Mouse (Mus musculus): Measurements from ENCODE around the gene Tmem135. TPM values are rescaled to one million over a fixed set of nuclear protein-coding genes. Genes with fewer than 3 reads are reported as not detected.

Tmem135 gene
- polyA plus RNA-seq, 1 experiment from 2014 or later, result 42.4 TPM

- H3K9me3 ChIP-seq, result no peaks in the 10 kb centered on the region
- H3K4me3 ChIP-seq (replicated peaks), result no peak overlapping the region
- no peak overlapping the region for H3K27ac ChIP-seq
- no peak overlapping the region for H3K9ac ChIP-seq
- H3K27me3 ChIP-seq (replicated peaks), result no peaks in the 10 kb centered on the region
- no peak for ATAC-seq
- H3K4me1 ChIP-seq (replicated peaks), result 0 out of 2 replicates have a peak, but pooled peaks cover 2% of the 10 kb centered on the region
- no peaks in the 10 kb centered on the region for H3K36me3 ChIP-seq
- WGBS, result 73% methylated on average over 2 of the region's 2 CpGs
- no peak overlapping the region for H3K4me2 ChIP-seq (replicated peaks)
Measured at GRCm38 (mm10) chr7:89253317-89253716, 150.7 kb downstream of the Tmem135 start.

GRCm38 (mm10) chr7:89251880-89252453, 152.1 kb downstream of the Tmem135 start:
- 43% methylated on average over 4 of the region's 4 CpGs for WGBS
- Histone ChIP-seq H3K4me3 (replicated peaks) (no peak overlapping the region), H3K36me3 (no peaks in the 10 kb centered on the region), H3K4me2 (replicated peaks) (no peak overlapping the region), H3K4me1 (replicated peaks) (0 out of 2 replicates have a peak, but pooled peaks cover 2% of the 10 kb centered on the region), H3K27me3 (replicated peaks) (no peaks in the 10 kb centered on the region), H3K9ac (no peak overlapping the region), H3K27ac (no peak overlapping the region), H3K9me3 (no peaks in the 10 kb centered on the region)
- no peak for ATAC-seq

- peak; percentile 59; the same call in 1 of the 2 replicates for ATAC-seq
- 20% methylated on average over 7 of the region's 7 CpGs for WGBS
- H3K27ac ChIP-seq, result no peak overlapping the region
Measured at GRCm38 (mm10) chr7:89248135-89248850, 155.7 kb downstream of the Tmem135 start.

GRCm38 (mm10) chr7:89247012-89247710, 156.9 kb downstream of the Tmem135 start:
- ATAC-seq, result no peak

More at GRCm38 (mm10) chr7:89248135-89248850, 155.7 kb downstream of the Tmem135 start:
- Histone ChIP-seq H3K9me3 (no peaks in the 10 kb centered on the region), H3K36me3 (no peaks in the 10 kb centered on the region), H3K9ac (no peak overlapping the region), H3K27me3 (replicated peaks) (no peaks in the 10 kb centered on the region), H3K4me1 (replicated peaks) (0 out of 2 replicates have a peak, but pooled peaks cover 2% of the 10 kb centered on the region), H3K4me3 (replicated peaks) (no peak overlapping the region), H3K4me2 (replicated peaks) (no peak overlapping the region)

GRCm38 (mm10) chr7:89242565-89242964, 161.5 kb downstream of the Tmem135 start:
- Histone ChIP-seq H3K4me2 (replicated peaks) (no peak overlapping the region), H3K9ac (no peak overlapping the region), H3K36me3 (no peaks in the 10 kb centered on the region), H3K9me3 (no peaks in the 10 kb centered on the region), H3K4me1 (replicated peaks) (no peaks in the 10 kb centered on the region), H3K4me3 (replicated peaks) (no peak overlapping the region), H3K27ac (no peak overlapping the region), H3K27me3 (replicated peaks) (no peaks in the 10 kb centered on the region)
- no peak for ATAC-seq
- 85% methylated on average over 4 of the region's 4 CpGs for WGBS

More at GRCm38 (mm10) chr7:89247012-89247710, 156.9 kb downstream of the Tmem135 start:
- H3K4me3 ChIP-seq (replicated peaks), result no peak overlapping the region
- H3K36me3 ChIP-seq, result no peaks in the 10 kb centered on the region
- H3K9ac ChIP-seq, result no peak overlapping the region
- no peaks in the 10 kb centered on the region for H3K27me3 ChIP-seq (replicated peaks)
- no peak overlapping the region for H3K27ac ChIP-seq
- WGBS, result 92% methylated on average over 2 of the region's 2 CpGs
- no peaks in the 10 kb centered on the region for H3K9me3 ChIP-seq
- 0 out of 2 replicates have a peak, but pooled peaks cover 2% of the 10 kb centered on the region for H3K4me1 ChIP-seq (replicated peaks)
- no peak overlapping the region for H3K4me2 ChIP-seq (replicated peaks)

GRCm38 (mm10) chr7:89242143-89242542, 161.9 kb downstream of the Tmem135 start:
- WGBS, result 80% methylated on average over 2 of the region's 2 CpGs

GRCm38 (mm10) chr7:89239592-89239991, 164.4 kb downstream of the Tmem135 start:
- Histone ChIP-seq H3K4me1 (replicated peaks) (no peaks in the 10 kb centered on the region), H3K36me3 (no peaks in the 10 kb centered on the region), H3K4me3 (replicated peaks) (no peak overlapping the region), H3K27ac (no peak overlapping the region), H3K9me3 (no peaks in the 10 kb centered on the region), H3K4me2 (replicated peaks) (no peak overlapping the region), H3K27me3 (replicated peaks) (no peaks in the 10 kb centered on the region), H3K9ac (no peak overlapping the region)
- no peak for ATAC-seq
- WGBS, result 90% methylated on average over 4 of the region's 4 CpGs

More at GRCm38 (mm10) chr7:89242143-89242542, 161.9 kb downstream of the Tmem135 start:
- Histone ChIP-seq H3K27me3 (replicated peaks) (no peaks in the 10 kb centered on the region), H3K4me1 (replicated peaks) (no peaks in the 10 kb centered on the region), H3K4me3 (replicated peaks) (no peak overlapping the region), H3K9ac (no peak overlapping the region), H3K9me3 (no peaks in the 10 kb centered on the region), H3K36me3 (no peaks in the 10 kb centered on the region), H3K4me2 (replicated peaks) (no peak overlapping the region), H3K27ac (no peak overlapping the region)
- no peak for ATAC-seq

- H3K27ac ChIP-seq, result no peak overlapping the region
- H3K4me3 ChIP-seq (replicated peaks), result no peak overlapping the region
- no peaks in the 10 kb centered on the region for H3K9me3 ChIP-seq
- H3K9ac ChIP-seq, result no peak overlapping the region
- no peaks in the 10 kb centered on the region for H3K27me3 ChIP-seq (replicated peaks)
- H3K4me1 ChIP-seq (replicated peaks), result no peaks in the 10 kb centered on the region
- ATAC-seq, result no peak
- H3K4me2 ChIP-seq (replicated peaks), result no peak overlapping the region
- H3K36me3 ChIP-seq, result no peaks in the 10 kb centered on the region
- WGBS, result 92% methylated on average over 2 of the region's 2 CpGs
Measured at GRCm38 (mm10) chr7:89236592-89236991, 167.4 kb downstream of the Tmem135 start.

- ATAC-seq, result peak; percentile 69
- no peak overlapping the region for H3K27ac ChIP-seq
Measured at GRCm38 (mm10) chr7:89235974-89236507, 168.0 kb downstream of the Tmem135 start.

GRCm38 (mm10) chr7:89232499-89233145, 171.4 kb downstream of the Tmem135 start:
- H3K27me3 ChIP-seq (replicated peaks), result no peaks in the 10 kb centered on the region
- H3K36me3 ChIP-seq, result no peaks in the 10 kb centered on the region
- H3K4me1 ChIP-seq (replicated peaks), result no peaks in the 10 kb centered on the region
- ATAC-seq, result no peak
- H3K4me2 ChIP-seq (replicated peaks), result no peak overlapping the region
- H3K9ac ChIP-seq, result no peak overlapping the region
- WGBS, result 94% methylated on average over 3 of the region's 3 CpGs
- no peaks in the 10 kb centered on the region for H3K9me3 ChIP-seq
- H3K27ac ChIP-seq, result no peak overlapping the region
- no peak overlapping the region for H3K4me3 ChIP-seq (replicated peaks)

More at GRCm38 (mm10) chr7:89235974-89236507, 168.0 kb downstream of the Tmem135 start:
- H3K4me2 ChIP-seq (replicated peaks), result no peak overlapping the region
- no peak overlapping the region for H3K9ac ChIP-seq
- no peaks in the 10 kb centered on the region for H3K4me1 ChIP-seq (replicated peaks)
- WGBS, result 43% methylated on average over 4 of the region's 4 CpGs
- no peaks in the 10 kb centered on the region for H3K36me3 ChIP-seq
- H3K9me3 ChIP-seq, result no peaks in the 10 kb centered on the region
- H3K27me3 ChIP-seq (replicated peaks), result no peaks in the 10 kb centered on the region
- H3K4me3 ChIP-seq (replicated peaks), result no peak overlapping the region

- Histone ChIP-seq H3K9me3 (no peaks in the 10 kb centered on the region), H3K27me3 (replicated peaks) (no peaks in the 10 kb centered on the region), H3K9ac (no peak overlapping the region), H3K27ac (no peak overlapping the region), H3K36me3 (no peaks in the 10 kb centered on the region), H3K4me2 (replicated peaks) (no peak overlapping the region), H3K4me1 (replicated peaks) (no peaks in the 10 kb centered on the region), H3K4me3 (replicated peaks) (no peak overlapping the region)
- WGBS, result 89% methylated on average over 3 of the region's 3 CpGs
- no peak for ATAC-seq
Measured at GRCm38 (mm10) chr7:89231200-89231790, 172.7 kb downstream of the Tmem135 start.
